Mouse (Mus musculus) G1E (cell line): ENCODE measurements around the gene Pth1r.

ENCODE experiments used
- CTCF ChIP-seq: IDR thresholded peaks from 2 replicates; pipeline ENCODE4 v1.5.1; 2012; ENCODE audit warnings: low read depth, low read length, inconsistent platforms, mixed read lengths
- GATA1 ChIP-seq: IDR thresholded peaks from 2 replicates; pipeline ENCODE4 v1.6.1; 2012; ENCODE audit warnings: borderline replicate concordance, low read length, inconsistent platforms, mixed read lengths
- GATA2 ChIP-seq: IDR thresholded peaks from 2 replicates; pipeline ENCODE4 v1.6.1; 2012; ENCODE audit warnings: low read depth, low read length, inconsistent platforms, borderline replicate concordance
- POLR2AphosphoS5 ChIP-seq: IDR thresholded peaks from 2 replicates; pipeline ENCODE4 v1.6.1; 2012; ENCODE audit warnings: low read depth, low read length, inconsistent platforms; ENCODE audit not compliant: insufficient replicate concordance
- TAL1 ChIP-seq: conservative IDR thresholded peaks from 2 replicates; pipeline ENCODE4 v1.6.1; 2012; ENCODE audit warnings: low read depth, low read length, inconsistent platforms, mixed read lengths

GRCm38 (mm10) chr9:110733102-110733501 is 13.8 kb downstream of the Pth1r start:
- no peak for TF ChIP-seq CTCF
- no peak for TF ChIP-seq GATA1
- no peak for TF ChIP-seq TAL1
- TF ChIP-seq GATA2 = no peak
- no peak for TF ChIP-seq POLR2AphosphoS5
